Mouse (Mus musculus) CD8-positive naive resting alpha-beta T cell, adult 57 days (primary cell): Measurements from ENCODE around the gene Gm45208. TPM values are rescaled to one million over a fixed set of nuclear protein-coding genes. Genes with fewer than 3 reads are reported as not detected.

Source experiments
- total RNA-seq: library from RNA; stranded (reverse); gene quantifications from one replicate; pipeline ENCODE4 v1.2.4, GENCODE M21; 2023

The Gm45208 gene
- not detected for total RNA-seq

GRCm38 (mm10) chrX:7721514-7722281 is at the start of gene Gm45208:
Gene Gm45208, plus strand, starts transcription at chrX:7722245.

GRCm38 (mm10) chrX:7680864-7681263 is 41.2 kb upstream of the Gm45208 start, which contains the start of gene Magix:
Gene Magix, minus strand, starts transcription at chrX:7681251.

GRCm38 (mm10) chrX:7696954-7697381 is 25.1 kb upstream of the Gm45208 start, which contains the start of gene Gpkow:
Gene Gpkow, plus strand, starts transcription at chrX:7697131.

GRCm38 (mm10) chrX:7714135-7714899 is 7.7 kb upstream of the Gm45208 start, which contains the start of gene Wdr45:
Gene Wdr45, plus strand, starts transcription at chrX:7714333.

GRCm38 (mm10) chrX:7728215-7728921 is 6.3 kb downstream of the Gm45208 start, which contains the start of gene Praf2:
Gene Praf2, plus strand, starts transcription at chrX:7728439.

GRCm38 (mm10) chrX:7750432-7751116 is 28.5 kb downstream of the Gm45208 start, which contains the start of gene Ccdc120:
Gene Ccdc120, minus strand, starts transcription at chrX:7750905.

GRCm38 (mm10) chrX:7762137-7762920 is 40.3 kb downstream of the Gm45208 start, which contains the start of gene Tfe3:
Gene Tfe3, plus strand, starts transcription at chrX:7762560.

Other genes starting within 250 kb of the Gm45208 start
- 1.1 TPM for gene Foxp3, start 148.6 kb upstream of the Gm45208 start, total RNA-seq
- 18.8 TPM for gene Ppp1r3f, start 148.0 kb upstream of the Gm45208 start, total RNA-seq
- 27.6 TPM for gene Ccdc22, start 116.7 kb upstream of the Gm45208 start, total RNA-seq
- not detected for gene Cacna1f, start 115.2 kb upstream of the Gm45208 start, total RNA-seq
- gene Syp, start 83.8 kb upstream of the Gm45208 start, total RNA-seq = 0.49 TPM
- gene Prickle3, start 65.0 kb upstream of the Gm45208 start, total RNA-seq = 31.4 TPM
- 43.3 TPM for gene Plp2, start 50.9 kb upstream of the Gm45208 start, total RNA-seq
- gene Magix, start 41.0 kb upstream of the Gm45208 start, total RNA-seq = not detected
- gene Gpkow, start 25.1 kb upstream of the Gm45208 start, total RNA-seq = 49.5 TPM
- gene Wdr45, start 7.9 kb upstream of the Gm45208 start, total RNA-seq = 111 TPM
- gene Praf2, start 6.2 kb downstream of the Gm45208 start, total RNA-seq = 17.0 TPM
- gene Ccdc120, start 28.7 kb downstream of the Gm45208 start, total RNA-seq = not detected
- gene Tfe3, start 40.3 kb downstream of the Gm45208 start, total RNA-seq = 22.2 TPM
- gene Gripap1, start 67.5 kb downstream of the Gm45208 start, total RNA-seq = 175 TPM
- 0.80 TPM for gene Kcnd1, start 100.0 kb downstream of the Gm45208 start, total RNA-seq
- gene Otud5, start 119.1 kb downstream of the Gm45208 start, total RNA-seq = 214 TPM
- 121 TPM for gene Pim2, start 156.0 kb downstream of the Gm45208 start, total RNA-seq
- 38.3 TPM for gene Slc35a2, start 161.8 kb downstream of the Gm45208 start, total RNA-seq
- gene Pqbp1, start 177.0 kb downstream of the Gm45208 start, total RNA-seq = 68.3 TPM
- gene Timm17b, start 177.1 kb downstream of the Gm45208 start, total RNA-seq = 31.9 TPM
- gene Gm10491, start 185.6 kb downstream of the Gm45208 start, total RNA-seq = not detected
- gene Gm10490, start 187.3 kb downstream of the Gm45208 start, total RNA-seq = not detected
- gene Pcsk1n, start 197.6 kb downstream of the Gm45208 start, total RNA-seq = not detected
- gene Eras, start 206.4 kb downstream of the Gm45208 start, total RNA-seq = not detected
- 11.2 TPM for gene Hdac6, start 225.6 kb downstream of the Gm45208 start, total RNA-seq